Mouse (Mus musculus) erythroblast, embryonic 14.5 days (primary cell): Measurements from ENCODE around the gene Olfr329-ps. TPM values are rescaled to one million over a fixed set of nuclear protein-coding genes. Genes with fewer than 3 reads are reported as not detected.

Source experiments
- H3K27me3 ChIP-seq: 2 replicates; pipeline ENCODE4 v1.6.1; 2012; ENCODE audit warnings: inconsistent platforms; ENCODE audit not compliant: control insufficient read depth
- H3K36me3 ChIP-seq: 2 replicates; pipeline ENCODE4 v1.6.1; 2012; ENCODE audit warnings: mild to moderate bottlenecking, inconsistent platforms; ENCODE audit not compliant: control insufficient read depth
- H3K4me1 ChIP-seq: 2 replicates; pipeline ENCODE4 v1.6.1; 2012; ENCODE audit warnings: inconsistent platforms; ENCODE audit not compliant: control insufficient read depth
- H3K4me3 ChIP-seq: replicated peaks from 2 replicates; pipeline ENCODE3; 2012; ENCODE audit warnings: moderate library complexity, mild to moderate bottlenecking, inconsistent platforms
- H3K9me3 ChIP-seq: 2 replicates; pipeline ENCODE4 v1.6.1; 2012; ENCODE audit warnings: low read length, inconsistent platforms, mixed read lengths; ENCODE audit not compliant: control insufficient read depth
- GATA1 ChIP-seq: IDR thresholded peaks from 2 replicates; pipeline ENCODE4 v1.6.1; 2012; ENCODE audit warnings: low read length, inconsistent platforms, mixed read lengths
- TAL1 ChIP-seq: IDR thresholded peaks from 3 replicates; pipeline ENCODE4 v1.6.1; 2012; ENCODE audit warnings: low read length, inconsistent platforms, mixed read lengths
- polyA plus RNA-seq: library from polyadenylated mRNA; stranded (reverse); fragments of >175 nt; gene quantifications from 2 replicates; pipeline ENCODE4 v1.2.3, GENCODE M21; 2012

Olfr329-ps gene
- polyA plus RNA-seq, 1 experiment: not detected

- 0 out of 2 replicates have a peak, but pooled peaks cover 3% of the 10 kb centered on the region for H3K27me3 ChIP-seq
- no peaks in the 10 kb centered on the region for H3K36me3 ChIP-seq
- H3K4me3 ChIP-seq: no peak overlapping the region
- no peaks in the 10 kb centered on the region for H3K9me3 ChIP-seq
- no peaks in the 10 kb centered on the region for H3K4me1 ChIP-seq
- TF ChIP-seq GATA1 (no peak), TAL1 (no peak)
These were observed 46.9 kb downstream of the Olfr329-ps start for GRCm38 (mm10) chr11:58499290-58499689.

GRCm38 (mm10) chr11:58498761-58499160 is 47.5 kb downstream of the Olfr329-ps start:
- Histone ChIP-seq H3K27me3 (0 out of 2 replicates have a peak, but pooled peaks cover 3% of the 10 kb centered on the region), H3K36me3 (no peaks in the 10 kb centered on the region), H3K9me3 (no peaks in the 10 kb centered on the region), H3K4me3 (no peak overlapping the region), H3K4me1 (no peaks in the 10 kb centered on the region)
- TF ChIP-seq GATA1: no peak
- no peak for TF ChIP-seq TAL1

DNA sequence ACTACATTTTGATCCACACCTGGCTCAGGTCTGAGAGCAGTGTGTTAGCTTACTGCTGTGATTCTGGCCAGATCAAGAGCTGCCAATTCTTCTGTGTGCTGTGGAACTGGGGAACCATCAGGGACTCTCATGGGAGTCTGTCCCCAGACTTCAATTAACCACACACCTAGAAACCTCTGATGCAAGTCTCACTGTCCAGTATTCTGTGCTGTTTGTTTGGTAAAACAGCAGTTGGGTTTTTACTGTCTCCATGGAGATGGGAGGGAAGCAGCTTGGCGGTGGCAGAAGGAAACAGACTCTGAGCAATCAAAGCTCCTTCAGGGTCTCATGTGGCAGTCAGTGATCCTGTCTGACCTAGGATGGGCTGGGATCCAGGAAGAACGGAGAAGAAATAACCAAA is 53.8 kb downstream of the Olfr329-ps start, which contains the start of gene Olfr332:
Olfr332 (minus strand) TSS at position 101 of the 400 bp plus-strand sequence.
- H3K4me1 ChIP-seq: no peaks in the 10 kb centered on the region
- no peak within 1 kb of the TSS for H3K4me3 ChIP-seq
- TF ChIP-seq TAL1 (no peak), GATA1 (no peak)
- no peaks in the 10 kb centered on the region for H3K9me3 ChIP-seq
- H3K36me3 ChIP-seq: no peaks in the 10 kb centered on the region
- H3K27me3 ChIP-seq: no peaks in the 10 kb centered on the region

Other genes with a start within 250 kb of the Olfr329-ps start
- gene Zfp692, start 239.4 kb downstream of the Olfr329-ps start, polyA plus RNA-seq: 1.1 and 1.6 TPM in 2 replicates
- gene Zfp672, start 216.1 kb downstream of the Olfr329-ps start, polyA plus RNA-seq: 1.8 and 2.6 TPM in 2 replicates
- 3.4 and 5.6 TPM in 2 replicates for gene Sh3bp5l, start 215.7 kb downstream of the Olfr329-ps start, polyA plus RNA-seq
- not detected in 2 replicates for gene Lypd8, start 167.4 kb downstream of the Olfr329-ps start, polyA plus RNA-seq
- not detected in 2 replicates for gene 1810065E05Rik, start 125.3 kb downstream of the Olfr329-ps start, polyA plus RNA-seq
- gene Gm12253, start 113.9 kb downstream of the Olfr329-ps start, polyA plus RNA-seq: not detected in 2 replicates
- not detected in 2 replicates for gene Lypd9, start 93.5 kb downstream of the Olfr329-ps start, polyA plus RNA-seq
- gene Olfr30, start 84.2 kb downstream of the Olfr329-ps start, polyA plus RNA-seq: not detected in 2 replicates
- not detected in 2 replicates for gene Olfr332, start 53.9 kb downstream of the Olfr329-ps start, polyA plus RNA-seq
- not detected in 2 replicates for gene Olfr331, start 43.9 kb downstream of the Olfr329-ps start, polyA plus RNA-seq
- not detected in 2 replicates for gene Olfr330, start 11.6 kb downstream of the Olfr329-ps start, polyA plus RNA-seq
- gene Olfr328, start 9.2 kb upstream of the Olfr329-ps start, polyA plus RNA-seq: not detected in 2 replicates
- 0.02 TPM in 1 of 2 replicates, not detected in the other for gene Olfr224, start 24.1 kb upstream of the Olfr329-ps start, polyA plus RNA-seq
- not detected in 2 replicates for gene Olfr325, start 31.3 kb upstream of the Olfr329-ps start, polyA plus RNA-seq
- gene Olfr324, start 48.7 kb upstream of the Olfr329-ps start, polyA plus RNA-seq: not detected in 2 replicates
- not detected in 2 replicates for gene 2210407C18Rik, start 69.7 kb upstream of the Olfr329-ps start, polyA plus RNA-seq
- gene Olfr323, start 84.1 kb upstream of the Olfr329-ps start, polyA plus RNA-seq: 0.02 TPM in 1 of 2 replicates, not detected in the other
- gene Trim58, start 94.0 kb upstream of the Olfr329-ps start, polyA plus RNA-seq: 5.5 and 5.7 TPM in 2 replicates
- gene Olfr322, start 112.4 kb upstream of the Olfr329-ps start, polyA plus RNA-seq: 0.04 and 0.05 TPM in 2 replicates
- not detected in 2 replicates for gene Olfr320, start 134.7 kb upstream of the Olfr329-ps start, polyA plus RNA-seq
- gene Olfr319, start 152.7 kb upstream of the Olfr329-ps start, polyA plus RNA-seq: not detected in 2 replicates
- not detected in 2 replicates for gene Olfr318, start 177.6 kb upstream of the Olfr329-ps start, polyA plus RNA-seq
- not detected in 2 replicates for gene Olfr317, start 192.8 kb upstream of the Olfr329-ps start, polyA plus RNA-seq
- gene Olfr316, start 206.3 kb upstream of the Olfr329-ps start, polyA plus RNA-seq: not detected in 2 replicates
- gene Olfr315, start 226.8 kb upstream of the Olfr329-ps start, polyA plus RNA-seq: not detected in 2 replicates
- gene Olfr314, start 236.5 kb upstream of the Olfr329-ps start, polyA plus RNA-seq: not detected in 2 replicates